Mouse (Mus musculus) embryo, embryonic 10.5 days (tissue): ENCODE results near the gene Cebpz.

Experiments used
- DNase-seq: peaks from one replicate; pipeline ENCODE4 v3.0.0-alpha.2; 2015; ENCODE audit warnings: low spot score

The Cebpz gene

GRCm38 (mm10) chr17:78936466-78937228 is at the start of gene Cebpz, which contains the start of gene Ndufaf7:
TSS of gene Cebpz (minus strand) at chr17:78937066.
TSS of gene Ndufaf7 (plus strand) at chr17:78937136.
- DNase-seq = peak; percentile 100

DNA sequence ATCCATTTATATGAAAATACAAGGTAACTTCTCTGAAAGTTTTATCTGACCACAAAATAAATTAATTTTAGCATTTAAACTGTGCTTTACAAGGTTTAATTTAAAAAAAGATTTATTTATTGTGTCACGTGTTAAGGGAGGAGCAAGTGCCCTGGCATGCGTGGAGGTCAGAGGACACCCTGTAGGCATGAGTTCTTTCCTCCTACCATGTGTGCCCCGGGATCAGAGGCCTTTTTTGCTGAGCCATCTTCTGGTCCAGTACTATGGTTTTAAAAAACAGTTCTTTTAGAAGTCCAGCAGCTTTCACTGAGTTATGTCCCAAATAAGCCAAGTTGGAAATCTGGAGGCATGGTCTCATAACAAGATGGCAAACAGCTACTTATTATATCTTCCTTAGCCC is 46.9 kb upstream of the Cebpz start:
- DNase-seq = no peak

DNA sequence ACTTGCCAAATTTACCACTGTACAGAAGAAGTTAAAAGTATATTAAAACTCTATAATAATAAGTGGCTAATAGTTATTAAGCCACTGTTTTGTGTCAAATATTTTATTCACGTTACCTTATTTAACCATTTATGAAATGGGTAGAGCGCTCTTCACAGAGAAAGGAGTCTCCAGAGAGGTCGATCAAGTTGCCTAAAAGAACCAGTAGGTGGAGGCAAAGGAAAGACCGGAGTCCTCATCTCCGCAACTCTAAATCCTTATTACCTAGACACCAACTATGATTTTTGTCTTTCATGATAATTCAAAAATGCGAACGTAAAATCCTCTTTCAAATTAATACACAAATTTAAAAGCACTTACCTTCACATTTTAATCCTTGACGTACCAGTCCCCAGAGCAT is 46.3 kb upstream of the Cebpz start:
- no peak for DNase-seq

- DNase-seq = no peak
Measured at GRCm38 (mm10) chr17:78968500-78968899, 31.6 kb upstream of the Cebpz start.

DNA sequence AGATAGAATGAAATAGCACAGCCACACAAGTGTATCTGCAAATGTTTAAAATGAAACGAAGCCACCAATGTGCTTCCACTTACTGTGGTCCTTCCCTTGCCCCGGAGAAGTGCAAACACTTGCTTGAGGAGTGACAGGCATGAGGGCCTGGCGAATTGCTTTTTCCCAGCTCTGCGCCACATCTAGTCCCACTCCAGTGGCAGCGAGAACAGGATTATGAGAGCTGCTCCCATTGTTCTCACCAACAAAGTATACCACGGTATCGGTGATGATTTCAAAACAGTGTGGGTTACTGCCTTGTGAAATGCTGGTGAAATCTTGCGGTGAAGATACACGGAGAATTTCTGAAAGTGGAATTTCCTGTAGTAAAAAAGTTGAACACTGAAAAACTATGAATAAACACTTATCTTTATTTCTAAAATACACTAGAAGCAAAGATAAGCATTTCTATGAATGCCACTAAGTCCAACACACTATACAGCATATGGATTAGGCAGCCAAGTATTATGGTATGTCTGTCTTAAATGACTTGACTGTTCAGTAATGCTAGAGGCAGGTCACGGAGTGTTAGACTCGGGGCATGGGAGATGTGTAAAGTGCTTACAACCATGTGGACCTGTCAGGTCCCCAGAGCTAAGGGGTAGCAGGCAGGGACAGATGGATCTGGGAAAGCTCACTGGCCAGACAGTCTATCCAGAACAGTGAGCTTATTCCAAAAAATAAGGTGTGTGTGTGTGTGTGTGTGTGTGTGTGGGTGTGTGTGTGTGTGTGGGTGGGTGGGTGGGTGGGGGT is 29.4 kb upstream of the Cebpz start:
- no peak for DNase-seq

DNA sequence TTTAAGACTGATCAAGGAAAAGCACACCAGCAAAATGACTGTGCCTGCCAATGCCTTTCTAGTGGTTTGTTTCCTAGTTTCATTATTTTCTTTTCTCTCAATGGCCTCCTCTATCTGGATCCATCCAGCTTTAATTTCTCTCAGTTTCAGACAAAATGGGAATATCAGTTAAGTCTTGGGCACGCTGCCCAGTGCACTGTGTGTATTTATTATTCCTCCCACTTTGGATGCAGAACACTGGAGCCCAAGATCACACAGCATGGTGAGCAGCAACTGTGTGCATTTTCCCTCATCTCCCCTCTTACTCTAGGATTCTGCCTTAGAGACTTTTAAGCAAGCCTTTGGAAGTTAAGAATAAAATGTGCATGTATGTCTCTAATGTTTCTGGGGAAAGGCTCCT is 27.5 kb upstream of the Cebpz start:
- no peak for DNase-seq

DNA sequence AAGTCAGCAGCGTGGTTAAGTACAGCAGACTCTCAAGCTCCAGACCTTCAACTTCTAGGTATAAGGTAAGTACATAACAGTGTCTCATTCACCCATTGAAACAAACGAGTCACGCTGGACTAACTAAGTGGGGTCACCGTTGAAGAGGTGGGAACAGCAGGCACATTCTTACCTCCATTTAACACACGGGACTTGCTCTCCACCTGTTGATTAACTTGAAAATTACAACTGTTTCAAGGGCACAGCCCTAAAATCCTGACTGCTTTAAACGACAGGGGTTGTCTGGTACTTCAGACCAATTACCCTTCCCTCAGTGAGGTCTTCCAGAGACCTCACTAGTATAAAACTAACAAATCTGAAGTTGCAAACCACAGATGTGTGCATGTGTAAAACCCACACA is 22.6 kb upstream of the Cebpz start:
- DNase-seq = no peak

- no peak for DNase-seq
Measured at GRCm38 (mm10) chr17:78953240-78953639, 16.4 kb upstream of the Cebpz start.

- DNase-seq = no peak
Measured at GRCm38 (mm10) chr17:78952070-78952469, 15.2 kb upstream of the Cebpz start.

GRCm38 (mm10) chr17:78951225-78951624 is 14.4 kb upstream of the Cebpz start:
- no peak for DNase-seq

DNA sequence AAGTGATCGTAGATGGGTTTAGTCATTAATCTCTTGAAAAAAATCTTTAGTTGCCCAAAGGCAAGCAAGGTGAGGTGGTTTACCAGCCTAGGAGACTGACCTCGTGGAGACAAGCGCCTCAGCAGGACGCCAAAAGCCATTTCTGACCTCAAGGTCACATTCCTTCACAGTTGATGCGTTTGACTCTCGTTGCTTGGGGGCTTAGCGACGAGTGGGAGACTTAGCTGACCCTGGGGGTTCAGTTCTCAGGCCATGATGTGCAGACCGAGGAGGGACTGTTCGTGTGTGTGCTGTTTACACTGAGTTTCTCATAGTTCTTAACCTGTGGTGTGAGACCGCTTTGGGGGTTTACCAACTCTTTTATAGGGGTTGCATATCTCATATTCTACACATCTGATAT is 5.7 kb upstream of the Cebpz start:
- DNase-seq = no peak

DNA sequence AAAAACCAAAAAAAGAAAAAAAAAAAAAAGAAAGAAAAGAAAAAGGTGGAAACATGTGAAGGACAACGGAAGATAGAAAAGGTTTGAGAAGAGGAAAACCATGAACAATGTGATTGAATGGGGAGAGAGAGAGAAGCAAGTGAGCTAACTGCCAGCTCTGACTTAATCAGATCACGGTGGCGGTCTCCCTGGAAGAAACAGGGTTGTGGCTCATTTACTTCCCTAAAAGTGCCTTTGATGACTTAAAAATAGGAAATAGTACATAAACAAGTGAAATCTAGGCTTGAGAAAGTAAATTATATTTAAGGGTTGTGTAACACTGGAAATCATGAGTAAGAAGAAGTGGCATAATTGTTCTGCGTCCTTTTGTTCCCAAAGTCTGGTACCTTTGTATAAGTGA is 2.1 kb upstream of the Cebpz start:
- DNase-seq = no peak

GRCm38 (mm10) chr17:78937229-78937853 is 475 bp upstream of the Cebpz start:
- DNase-seq = no peak

DNA sequence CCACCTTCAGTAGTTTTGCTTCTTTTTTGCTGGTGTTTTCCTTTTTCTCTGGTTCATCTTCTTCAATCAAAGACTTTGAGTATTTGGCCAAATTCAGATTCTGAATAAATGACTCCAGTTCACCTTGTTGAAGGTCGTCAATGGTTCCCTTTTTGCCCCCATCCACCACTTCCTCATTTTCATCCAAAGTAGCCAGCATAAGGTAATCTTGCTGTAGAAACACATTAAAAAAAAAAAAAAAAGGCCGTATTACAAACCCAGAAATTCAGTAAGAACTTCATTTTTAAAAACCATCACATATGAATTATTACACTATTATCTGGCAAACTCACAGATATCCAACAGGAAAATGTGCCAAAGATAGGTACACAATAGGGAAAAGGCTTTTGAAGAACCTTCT is 1.0 kb downstream of the Cebpz start:
- DNase-seq = no peak

GRCm38 (mm10) chr17:78917696-78918095 is 19.2 kb downstream of the Cebpz start:
- no peak for DNase-seq

- DNase-seq = no peak
Measured at GRCm38 (mm10) chr17:78916899-78917298, 20.0 kb downstream of the Cebpz start.

DNA sequence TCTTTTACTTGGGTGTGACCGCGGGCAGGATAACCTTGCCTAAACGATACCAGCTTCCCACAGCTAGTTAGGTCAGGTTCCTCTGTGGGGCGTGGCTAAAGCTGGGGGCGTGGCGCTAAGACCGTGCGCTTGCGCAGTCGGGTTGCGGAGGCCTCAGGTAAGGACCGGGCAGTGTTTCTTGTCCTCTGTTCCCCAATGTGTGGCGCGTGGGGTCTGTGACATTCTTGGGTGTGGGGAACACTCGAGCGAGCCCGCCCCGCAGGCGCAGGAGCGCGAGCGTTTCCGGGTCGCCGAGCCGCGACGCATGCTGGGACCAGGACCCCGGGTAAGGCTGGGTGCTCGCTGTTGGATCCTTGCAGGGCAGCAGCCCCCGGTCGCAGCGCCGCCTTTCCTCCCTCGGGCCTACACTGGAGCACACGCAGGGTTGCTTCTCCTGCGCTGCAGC is 20.5 kb downstream of the Cebpz start, which contains the start of gene Cebpzos:
Gene Cebpzos (plus strand): TSS at position 132 of the 445 bp plus-strand sequence.
- DNase-seq = peak; percentile 92

DNA sequence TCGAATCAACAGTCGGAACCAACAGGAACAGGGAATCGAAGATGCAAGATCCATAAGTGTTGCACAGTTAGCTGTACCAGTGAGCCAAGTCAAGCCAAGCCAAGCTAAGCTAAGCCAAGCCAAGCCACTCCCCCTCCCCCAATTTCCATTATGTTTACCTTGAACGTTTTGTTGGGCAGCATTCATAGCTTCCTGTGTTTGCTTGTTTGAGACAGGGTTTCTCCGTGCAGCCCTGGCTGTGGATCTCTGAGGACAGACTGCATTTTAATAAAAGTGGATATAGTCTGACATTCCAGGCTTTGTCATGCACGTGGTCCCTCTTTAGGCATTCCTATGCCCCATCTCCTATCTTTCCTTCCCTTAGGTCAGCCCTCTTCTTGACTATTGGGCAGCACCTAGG is 21.1 kb downstream of the Cebpz start:
- peak; percentile 36 for DNase-seq

DNA sequence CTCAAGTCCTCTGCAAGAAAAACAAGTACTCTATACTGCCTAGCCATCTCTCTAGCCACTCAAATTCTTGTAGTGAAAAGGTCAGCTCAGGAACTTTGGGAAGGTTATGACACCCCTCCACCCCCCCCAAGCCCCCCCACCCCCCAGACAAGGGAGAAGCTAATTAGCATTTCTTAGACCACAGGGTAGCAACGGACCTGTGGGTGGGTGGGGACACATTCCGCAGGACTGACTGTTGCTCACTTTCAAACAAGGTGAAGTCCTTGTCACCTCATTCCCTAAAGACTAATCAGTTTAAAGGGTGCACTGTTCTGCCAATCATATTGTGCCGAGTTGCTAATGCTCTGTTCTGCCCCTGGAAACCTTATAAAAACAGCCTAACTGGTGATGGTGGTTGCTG is 22.9 kb downstream of the Cebpz start:
- no peak for DNase-seq

DNA sequence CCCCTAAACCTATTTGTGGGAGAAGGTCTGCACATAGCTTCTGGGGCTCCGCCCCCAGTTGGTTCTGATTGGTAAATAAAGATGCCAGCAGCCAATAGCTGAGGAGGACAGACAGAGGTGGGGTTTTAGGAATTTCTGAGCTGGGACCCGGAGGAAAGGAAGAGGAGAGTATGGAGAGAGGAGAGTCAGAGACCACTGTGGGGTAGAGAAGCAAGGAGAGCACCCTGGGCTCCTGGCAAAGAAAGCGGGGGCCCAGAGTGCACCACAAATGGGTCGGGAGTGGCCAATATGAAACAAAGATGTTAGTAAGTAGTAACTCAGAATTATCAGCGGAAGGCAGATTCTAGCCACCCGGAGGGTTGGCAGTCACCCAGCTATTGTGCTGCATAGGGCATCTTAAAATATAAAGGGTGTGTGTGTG is 24.0 kb downstream of the Cebpz start:
- peak; percentile 71 for DNase-seq

DNA sequence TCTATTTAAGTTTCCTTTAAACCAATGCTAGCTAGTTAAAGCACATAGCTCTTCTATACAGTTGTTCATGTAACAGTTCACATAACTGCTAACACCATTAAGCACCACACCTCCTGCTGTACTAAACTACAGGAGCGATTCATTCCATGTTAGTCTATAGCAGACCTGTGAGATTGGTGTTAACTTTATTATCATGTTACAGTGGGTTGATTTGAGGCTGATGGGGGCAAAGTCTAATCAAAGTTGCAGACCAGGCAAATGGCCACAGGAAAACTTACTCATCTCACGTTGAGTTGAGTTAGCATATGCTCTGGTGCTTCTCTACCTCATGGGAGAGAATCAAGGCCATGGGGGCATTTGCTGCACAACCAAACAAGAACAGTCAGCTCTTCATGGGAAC is 27.5 kb downstream of the Cebpz start:
- no peak for DNase-seq

DNA sequence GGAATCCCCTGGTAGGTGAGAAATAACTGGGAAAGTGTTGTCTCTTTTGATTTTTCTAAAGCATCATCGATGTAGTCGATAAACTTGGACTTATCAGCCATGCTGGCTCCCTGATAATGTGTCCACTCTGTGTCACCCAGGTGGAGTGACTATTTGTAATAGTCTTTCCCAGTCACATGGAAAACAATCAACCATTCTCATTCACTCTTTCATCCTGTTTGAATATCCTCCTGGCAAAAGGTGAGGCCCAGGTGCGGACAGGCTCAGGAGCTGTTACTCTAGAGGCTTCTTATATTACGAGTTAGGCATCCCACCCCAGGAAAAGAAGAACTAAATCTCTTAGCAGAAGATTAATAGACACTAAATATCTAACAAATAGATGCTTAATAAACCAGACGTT is 30.0 kb downstream of the Cebpz start, which contains the start of gene Sult6b1:
Gene Sult6b1 (minus strand): TSS at position 101 of the 400 bp plus-strand sequence.
- DNase-seq = no peak

GRCm38 (mm10) chr17:78903158-78903557 is 33.7 kb downstream of the Cebpz start:
- no peak for DNase-seq
